Mouse (Mus musculus) small intestine, adult 2 months (tissue): ENCODE results near the gene Lamb3.

Experiments used
- CTCF ChIP-seq: fragments of 200-500 bp; IDR thresholded peaks from 2 replicates; pipeline ENCODE4 v1.5.1; 2012; ENCODE audit warnings: low read depth, mild to moderate bottlenecking, control low read depth, inconsistent platforms, low read length, moderate library complexity, mixed read lengths; ENCODE audit not compliant: insufficient replicate concordance, insufficient read length; ENCODE audit errors: extremely low read depth
- POLR2A ChIP-seq: fragments of 200-500 bp; IDR thresholded peaks from 2 replicates; pipeline ENCODE4 v1.6.1; 2012; ENCODE audit warnings: low read depth, mild to moderate bottlenecking, control low read depth, inconsistent platforms, low read length, moderate library complexity

DNA sequence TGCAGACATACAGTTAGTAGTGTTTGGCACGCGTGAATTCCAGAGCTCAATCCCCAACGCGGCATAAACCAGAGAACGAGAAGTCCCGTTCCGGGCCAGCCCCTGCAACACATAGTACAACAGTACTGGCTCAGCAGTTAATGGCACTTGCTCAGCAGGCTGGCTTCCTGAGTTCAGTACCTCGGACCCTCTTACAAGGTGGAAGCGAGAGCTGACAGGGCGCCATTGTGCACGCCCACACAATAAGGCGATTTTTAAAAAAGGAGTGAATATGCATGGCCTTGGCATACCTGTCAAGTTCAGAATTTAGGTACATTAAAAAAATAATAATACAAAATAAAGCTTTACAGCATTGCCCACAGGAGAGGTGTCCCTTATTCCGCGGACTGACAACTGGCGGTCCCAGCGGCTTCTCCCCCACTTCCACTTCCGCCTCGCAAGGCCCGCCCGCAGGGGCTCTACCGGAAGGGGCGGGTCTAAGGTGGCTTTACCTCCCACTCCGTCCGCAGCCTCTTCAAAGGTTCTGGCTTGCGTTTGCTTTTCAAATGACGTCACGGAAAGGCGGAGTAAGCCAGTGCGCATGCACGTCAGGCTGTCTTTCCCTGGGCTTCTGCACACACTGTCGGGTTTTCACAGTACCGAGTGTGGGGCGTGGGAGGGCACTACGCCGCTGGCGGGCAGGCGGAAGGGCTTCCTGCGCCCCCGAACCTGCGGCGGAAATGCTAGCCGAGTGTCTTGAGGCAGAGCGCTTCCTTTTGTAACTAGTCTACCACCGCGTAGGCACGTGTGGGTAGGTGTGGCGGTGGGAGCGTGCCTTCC is 34.3 kb upstream of the Lamb3 start:
- TF ChIP-seq CTCF (no peak), POLR2A (peak; percentile 91)
